Mouse (Mus musculus): ENCODE measurements around the gene Gal3st2c.
A peak's percentile ranks its signal among the peaks of the same experiment; 100 is the strongest.

DNA sequence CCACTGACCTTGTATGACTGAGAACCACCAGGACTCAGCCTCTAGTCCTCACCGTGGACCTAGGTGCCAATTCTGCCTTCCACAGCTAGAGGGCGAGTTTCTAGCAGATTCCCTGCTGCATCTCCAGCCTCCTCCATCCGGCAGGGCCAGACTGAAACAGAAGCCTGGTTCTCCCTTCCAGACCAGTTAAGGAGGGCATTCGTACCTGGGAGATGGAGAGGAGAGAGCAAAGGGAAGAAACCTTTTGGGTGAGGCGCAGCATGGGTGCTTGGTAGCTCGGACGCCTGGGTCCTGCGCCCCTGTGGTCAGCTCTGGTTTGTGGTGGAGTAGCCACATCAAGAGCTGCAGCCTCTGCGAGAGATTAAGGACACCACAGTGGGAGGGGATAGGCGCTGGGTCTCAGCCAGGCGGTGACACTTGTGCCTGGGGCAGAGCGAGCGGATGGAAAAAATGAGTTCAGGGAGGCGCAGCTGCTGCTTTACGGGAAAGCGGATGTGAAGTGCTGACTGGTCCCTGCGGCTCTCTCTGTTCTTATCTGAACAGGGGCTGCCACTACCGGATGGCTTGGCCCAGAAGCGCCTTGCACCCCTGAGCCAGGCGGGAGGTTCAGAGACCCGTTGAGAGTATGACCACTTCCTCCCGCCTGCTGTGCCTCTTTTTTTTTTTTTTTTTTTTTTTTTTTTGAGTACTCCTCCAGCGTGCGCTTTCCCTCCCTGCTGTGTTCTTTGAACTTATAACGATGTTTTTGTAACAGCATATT lies 44.9 kb downstream of the Gal3st2c start:
- TF ChIP-seq POLR2A (IDR thresholded peaks at IDR 0.05; ENCODE audit: insufficient read depth, low read length) (no peak), CTCF (IDR thresholded peaks at IDR 0.05; ENCODE audit: low read depth, low read length) (peak; percentile 91), EP300 (IDR thresholded peaks at IDR 0.05; ENCODE audit: insufficient read depth, low read depth, low read length) (no peak)

Data from ES-Bruce4 (cell line).